Mouse (Mus musculus) adrenal gland, adult (tissue): ENCODE data around the gene 1700102P08Rik.

Experiments
- DNase-seq, 2 experiments: peaks; one replicate each; pipeline ENCODE4 v3.0.0; 2022 to 2023; ENCODE audit warnings: low spot score in 1 of 2; ENCODE audit not compliant: inconsistent age in 2 of 2

1700102P08Rik gene

GRCm38 (mm10) chr9:108409535-108409934, 16.9 kb downstream of the 1700102P08Rik start:
- DNase-seq: no peak

- no peak for DNase-seq
Observed at GRCm38 (mm10) chr9:108411381-108411942, 18.9 kb downstream of the 1700102P08Rik start.

GRCm38 (mm10) chr9:108412221-108412620, 19.6 kb downstream of the 1700102P08Rik start:
- peak; percentile 41 to 80 for DNase-seq

GRCm38 (mm10) chr9:108428384-108428783, 35.8 kb downstream of the 1700102P08Rik start, which contains the start of gene Ccdc36:
TSS of gene Ccdc36 (minus strand) at chr9:108428484.
- DNase-seq: no peak

- no peak for DNase-seq
Observed at GRCm38 (mm10) chr9:108431431-108432067, 38.9 kb downstream of the 1700102P08Rik start.

GRCm38 (mm10) chr9:108436182-108436581, 43.6 kb downstream of the 1700102P08Rik start, which contains the start of gene BC048562:
TSS of gene BC048562 (plus strand) at chr9:108436482.
- no peak for DNase-seq

- no peak for DNase-seq
Observed at GRCm38 (mm10) chr9:108439176-108439575, 46.6 kb downstream of the 1700102P08Rik start.

GRCm38 (mm10) chr9:108440485-108440884, 47.9 kb downstream of the 1700102P08Rik start:
- DNase-seq: peak in 1 of 2 experiments; percentile 18

GRCm38 (mm10) chr9:108441236-108441919, 48.8 kb downstream of the 1700102P08Rik start:
- DNase-seq: peak in 1 of 2 experiments; percentile 15

GRCm38 (mm10) chr9:108445125-108445524, 52.5 kb downstream of the 1700102P08Rik start:
- peak in 1 of 2 experiments; percentile 18 for DNase-seq

- peak; percentile 48 to 60 for DNase-seq
Observed at GRCm38 (mm10) chr9:108449860-108450259, 57.3 kb downstream of the 1700102P08Rik start.

GRCm38 (mm10) chr9:108450292-108451169, 57.9 kb downstream of the 1700102P08Rik start:
- DNase-seq: peak in 1 of 2 experiments; percentile 56

- DNase-seq: no peak
Observed at GRCm38 (mm10) chr9:108451170-108451493, 58.5 kb downstream of the 1700102P08Rik start.

- no peak for DNase-seq
Observed at GRCm38 (mm10) chr9:108451519-108452160, 59.0 kb downstream of the 1700102P08Rik start.

GRCm38 (mm10) chr9:108452291-108452906, 59.8 kb downstream of the 1700102P08Rik start:
- DNase-seq: peak; percentile 88 to 95

GRCm38 (mm10) chr9:108452911-108453310, 60.3 kb downstream of the 1700102P08Rik start:
- DNase-seq: no peak

- no peak for DNase-seq
Observed at GRCm38 (mm10) chr9:108453458-108453857, 60.9 kb downstream of the 1700102P08Rik start.

- DNase-seq: no peak
Observed at GRCm38 (mm10) chr9:108454429-108454828, 61.8 kb downstream of the 1700102P08Rik start.

GRCm38 (mm10) chr9:108455747-108456571, 63.4 kb downstream of the 1700102P08Rik start:
- DNase-seq: no peak
